Mouse (Mus musculus) heart, postnatal 0 days (tissue): Measurements from ENCODE around the gene Upp2.

ENCODE experiments used
- CTCF ChIP-seq: IDR thresholded peaks from 2 replicates; pipeline ENCODE4 v1.5.1; 2016; ENCODE audit warnings: antibody characterized with exemption, control low read depth, low read depth
- EP300 ChIP-seq: IDR thresholded peaks from 2 replicates; pipeline ENCODE4 v1.6.1; 2016; ENCODE audit warnings: antibody characterized with exemption, low read depth

DNA sequence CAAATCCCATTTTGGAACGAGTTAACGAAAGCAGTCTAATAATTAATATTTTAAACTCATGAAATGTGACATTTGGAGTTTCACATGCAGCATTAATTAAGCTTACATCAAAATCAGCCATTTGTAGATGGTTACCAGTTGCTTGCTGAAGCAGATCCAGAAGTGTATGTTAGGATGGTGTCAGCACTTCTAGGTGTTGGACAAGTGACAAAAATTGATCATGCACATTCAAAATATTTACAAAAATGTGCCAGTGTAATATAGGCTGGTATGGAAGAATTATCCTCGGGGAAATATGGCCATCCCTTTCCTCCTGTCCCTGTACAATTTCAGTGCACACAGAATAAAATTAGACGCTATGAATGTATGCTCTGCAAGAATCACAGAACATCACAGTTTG is 223.3 kb downstream of the Upp2 start:
- TF ChIP-seq CTCF (no peak), EP300 (no peak)
